Mouse (Mus musculus) midbrain, embryonic 12.5 days (tissue): Measurements from ENCODE around the gene Nkpd1. TPM values are rescaled to one million over a fixed set of nuclear protein-coding genes. Genes with fewer than 3 reads are reported as not detected.

ENCODE experiments used
- ATAC-seq: fragments of 200-750 bp; cut with Nextera tagmentation; 2 replicates; pipeline ENCODE4 v1.8.0; 2017; ENCODE audit warnings: low read depth, moderate TSS enrichment, moderate library complexity; ENCODE audit not compliant: low FRiP score
- H3K27ac ChIP-seq: fragments of 300-500 bp; sonication (generic); replicated peaks from 2 replicates; pipeline ENCODE4 v1.5.1; 2016; ENCODE audit warnings: mild to moderate bottlenecking
- H3K27me3 ChIP-seq: fragments of 300-500 bp; sonication (generic); 2 replicates; pipeline ENCODE4 v1.6.1; 2016; ENCODE audit warnings: mild to moderate bottlenecking
- H3K36me3 ChIP-seq: fragments of 300-500 bp; sonication (generic); 2 replicates; pipeline ENCODE4 v1.6.1; 2016
- H3K4me1 ChIP-seq: fragments of 300-500 bp; sonication (generic); 2 replicates; pipeline ENCODE4 v1.6.1; 2016
- H3K4me2 ChIP-seq: fragments of 300-500 bp; sonication (generic); replicated peaks from 2 replicates; pipeline ENCODE4 v1.6.1; 2016; ENCODE audit warnings: mild to moderate bottlenecking, moderate library complexity
- H3K4me3 ChIP-seq: fragments of 300-500 bp; sonication (generic); 2 replicates; pipeline ENCODE4 v1.5.1; 2016; ENCODE audit warnings: mild to moderate bottlenecking
- H3K9ac ChIP-seq: fragments of 300-500 bp; sonication (generic); replicated peaks from 2 replicates; pipeline ENCODE4 v1.6.1; 2016; ENCODE audit warnings: mild to moderate bottlenecking, moderate library complexity
- H3K9me3 ChIP-seq: fragments of 300-500 bp; sonication (generic); 2 replicates; pipeline ENCODE4 v1.6.1; 2016; ENCODE audit warnings: mild to moderate bottlenecking
- WGBS: fragments of 180-500 bp; shearing (Covaris S2); methylation state at CpG from one replicate; pipeline ENCODE4 v1.1.7; 2016; 5-methylcytosine and 5-hydroxymethylcytosine counted together
- polyA plus RNA-seq: library from polyadenylated mRNA; unstranded; fragments of >200 nt; fragmentation: Nextera tagmentation; extraction: Ambion mirVana; gene quantifications from 2 replicates; pipeline ENCODE4 v1.2.1, GENCODE M21; 2016

The Nkpd1 gene
- polyA plus RNA-seq, 1 experiment from 2014 or later: 0.06 TPM

GRCm38 (mm10) chr7:19491731-19492130 is 25.9 kb upstream of the Nkpd1 start:
- WGBS: 4% methylated on average over 26 of the region's 26 CpGs
- peak overlapping the region; percentile 10 for H3K4me3 ChIP-seq
- peaks cover 5% of the 10 kb centered on the region for H3K4me1 ChIP-seq
- 0 out of 2 replicates have a peak, but pooled peaks have one; percentile 34 for ATAC-seq
- no peaks in the 10 kb centered on the region for H3K9me3 ChIP-seq
- H3K27me3 ChIP-seq: peaks cover 75% of the 10 kb centered on the region
- peak overlapping the region; percentile 33 for H3K4me2 ChIP-seq
- H3K27ac ChIP-seq: no peak overlapping the region
- 0 out of 2 replicates have a peak overlapping the region, but pooled peaks have one; percentile 7 for H3K9ac ChIP-seq
- no peaks in the 10 kb centered on the region for H3K36me3 ChIP-seq

- 86% methylated on average over 25 of the region's 25 CpGs for WGBS
- H3K27ac ChIP-seq: no peak overlapping the region
- peaks cover 5% of the 10 kb centered on the region for H3K4me1 ChIP-seq
- no peak for ATAC-seq
- peaks cover 45% of the 10 kb centered on the region for H3K27me3 ChIP-seq
- H3K9ac ChIP-seq: no peak overlapping the region
- H3K4me3 ChIP-seq: no peak overlapping the region
- no peaks in the 10 kb centered on the region for H3K36me3 ChIP-seq
- H3K9me3 ChIP-seq: no peaks in the 10 kb centered on the region
- no peak overlapping the region for H3K4me2 ChIP-seq
Measured at GRCm38 (mm10) chr7:19494751-19495474, 22.7 kb upstream of the Nkpd1 start.

- peaks cover 37% of the 10 kb centered on the region for H3K27me3 ChIP-seq
- no peak for ATAC-seq
- no peak overlapping the region for H3K4me3 ChIP-seq
- WGBS: 74% methylated on average over 20 of the region's 20 CpGs
- H3K9ac ChIP-seq: no peak overlapping the region
- H3K27ac ChIP-seq: no peak overlapping the region
- no peaks in the 10 kb centered on the region for H3K36me3 ChIP-seq
- no peaks in the 10 kb centered on the region for H3K9me3 ChIP-seq
- H3K4me2 ChIP-seq: no peak overlapping the region
- H3K4me1 ChIP-seq: peaks cover 5% of the 10 kb centered on the region
Measured at GRCm38 (mm10) chr7:19495521-19496213, 22.0 kb upstream of the Nkpd1 start.

- Histone ChIP-seq H3K9ac (no peak overlapping the region), H3K4me1 (peaks cover 5% of the 10 kb centered on the region), H3K36me3 (no peaks in the 10 kb centered on the region), H3K4me3 (no peak overlapping the region), H3K9me3 (no peaks in the 10 kb centered on the region), H3K4me2 (no peak overlapping the region), H3K27ac (no peak overlapping the region), H3K27me3 (peaks cover 32% of the 10 kb centered on the region)
- 70% methylated on average over 5 of the region's 5 CpGs for WGBS
- ATAC-seq: no peak
Measured at GRCm38 (mm10) chr7:19496214-19496555, 21.5 kb upstream of the Nkpd1 start.

- WGBS: 84% methylated on average over 4 of the region's 4 CpGs
- no peak overlapping the region for H3K9ac ChIP-seq
- no peaks in the 10 kb centered on the region for H3K9me3 ChIP-seq
- ATAC-seq: no peak
- no peak overlapping the region for H3K4me2 ChIP-seq
- H3K4me1 ChIP-seq: no peaks in the 10 kb centered on the region
- H3K27me3 ChIP-seq: peaks cover 12% of the 10 kb centered on the region; the same call in 1 of the 2 replicates
- H3K36me3 ChIP-seq: no peaks in the 10 kb centered on the region
- H3K27ac ChIP-seq: no peak overlapping the region
- no peak overlapping the region for H3K4me3 ChIP-seq
Measured at GRCm38 (mm10) chr7:19498326-19498725, 19.3 kb upstream of the Nkpd1 start.

GRCm38 (mm10) chr7:19500420-19501363 is 16.9 kb upstream of the Nkpd1 start:
- ATAC-seq: no peak
- no peak overlapping the region for H3K4me3 ChIP-seq
- H3K9ac ChIP-seq: no peak overlapping the region
- no peaks in the 10 kb centered on the region for H3K27me3 ChIP-seq
- no peaks in the 10 kb centered on the region for H3K36me3 ChIP-seq
- H3K4me2 ChIP-seq: no peak overlapping the region
- 73% methylated on average over 12 of the region's 12 CpGs for WGBS
- no peak overlapping the region for H3K27ac ChIP-seq
- H3K4me1 ChIP-seq: no peaks in the 10 kb centered on the region
- no peaks in the 10 kb centered on the region for H3K9me3 ChIP-seq

- no peak overlapping the region for H3K4me2 ChIP-seq
- no peaks in the 10 kb centered on the region; the same call in 1 of the 2 replicates for H3K27me3 ChIP-seq
- no peaks in the 10 kb centered on the region for H3K9me3 ChIP-seq
- H3K27ac ChIP-seq: no peak overlapping the region
- H3K4me1 ChIP-seq: peaks cover 2% of the 10 kb centered on the region
- no peak overlapping the region for H3K9ac ChIP-seq
- ATAC-seq: no peak
- WGBS: 86% methylated on average over 4 of the region's 4 CpGs
- no peaks in the 10 kb centered on the region for H3K36me3 ChIP-seq
- no peak overlapping the region for H3K4me3 ChIP-seq
Measured at GRCm38 (mm10) chr7:19501658-19502057, 16.0 kb upstream of the Nkpd1 start.

GRCm38 (mm10) chr7:19503481-19504068 is 14.1 kb upstream of the Nkpd1 start:
- WGBS: 36% methylated on average over 5 of the region's 5 CpGs
- Histone ChIP-seq H3K36me3 (no peaks in the 10 kb centered on the region), H3K27me3 (no peaks in the 10 kb centered on the region; the same call in 1 of the 2 replicates), H3K27ac (no peak overlapping the region), H3K9ac (no peak overlapping the region), H3K4me1 (peaks cover 13% of the 10 kb centered on the region), H3K4me2 (no peak overlapping the region), H3K9me3 (no peaks in the 10 kb centered on the region), H3K4me3 (no peak overlapping the region)
- no peak for ATAC-seq

GRCm38 (mm10) chr7:19506326-19506725 is 11.3 kb upstream of the Nkpd1 start:
- Histone ChIP-seq H3K4me1 (peaks cover 20% of the 10 kb centered on the region), H3K4me2 (peak overlapping the region; percentile 88), H3K27ac (no peak overlapping the region), H3K9me3 (no peaks in the 10 kb centered on the region), H3K4me3 (peak overlapping the region; percentile 78), H3K27me3 (no peaks in the 10 kb centered on the region; the same call in 1 of the 2 replicates), H3K36me3 (no peaks in the 10 kb centered on the region), H3K9ac (no peak overlapping the region; the same call in 1 of the 2 replicates)
- ATAC-seq: no peak
- 19% methylated on average over 6 of the region's 6 CpGs for WGBS

GRCm38 (mm10) chr7:19506969-19507611 is 10.5 kb upstream of the Nkpd1 start:
- Histone ChIP-seq H3K36me3 (no peaks in the 10 kb centered on the region), H3K9ac (peak overlapping the region; percentile 86), H3K4me2 (peak overlapping the region; percentile 88), H3K27me3 (no peaks in the 10 kb centered on the region; the same call in 1 of the 2 replicates), H3K27ac (peak overlapping the region; percentile 83), H3K4me3 (peak overlapping the region; percentile 78), H3K9me3 (no peaks in the 10 kb centered on the region), H3K4me1 (peaks cover 20% of the 10 kb centered on the region)
- 1% methylated on average over 70 of the region's 71 CpGs for WGBS
- peak; percentile 44 for ATAC-seq

- peak overlapping the region; percentile 88 for H3K4me2 ChIP-seq
Measured at GRCm38 (mm10) chr7:19507612-19507981, 10.0 kb upstream of the Nkpd1 start.

More at GRCm38 (mm10) chr7:19507612-19507981, 10.0 kb upstream of the Nkpd1 start:
- WGBS: 6% methylated on average over 18 of the region's 18 CpGs
- peaks cover 20% of the 10 kb centered on the region for H3K4me1 ChIP-seq
- H3K27ac ChIP-seq: peak overlapping the region; percentile 83
- H3K9me3 ChIP-seq: no peaks in the 10 kb centered on the region
- no peaks in the 10 kb centered on the region for H3K36me3 ChIP-seq
- peak overlapping the region; percentile 86 for H3K9ac ChIP-seq
- H3K4me3 ChIP-seq: peak overlapping the region; percentile 78
- no peak for ATAC-seq
- H3K27me3 ChIP-seq: no peaks in the 10 kb centered on the region; the same call in 1 of the 2 replicates
